In genomic region chr10:103027226-103027930, GRCm38 (mm10) we compare ENCODE assay signal across 11 mouse cellular contexts. TPM values are rescaled to one million over a fixed set of nuclear protein-coding genes. Genes with fewer than 3 reads are reported as not detected.
DNase-seq lines count a peak whose midpoint lies in the region; ATAC-seq and TF ChIP-seq lines count a peak whose summit lies in the region.
"Had no signal": no experiment of that assay in that cellular context is flagged by ENCODE, and none has a peak within 500 bp of the region (broad histone marks: within the 10 kb centered on the region; RNA-seq: fewer than 3 reads in every experiment).

No protein-coding gene starts in this region.

- 2% methylated on average over 20 of the region's 20 CpGs for WGBS in lung, postnatal 0 days
- WGBS in neural tube, embryonic 12.5 days = under 1% methylated on average over 20 of the region's 20 CpGs

- no peaks in the 10 kb centered on the region for H3K36me3 ChIP-seq in lung, postnatal 0 days (ENCODE audit: insufficient read depth, low read length)
- no peaks in the 10 kb centered on the region for H3K36me3 ChIP-seq in neural tube, embryonic 12.5 days

- no peak for TF ChIP-seq EP300 in lung, postnatal 0 days (IDR thresholded peaks at IDR 0.05)

- TF ChIP-seq POLR2A in embryonic fibroblast, embryonic 13.5 days (IDR thresholded peaks at IDR 0.05; ENCODE audit: low read depth, low read length) = no peak

- intact Hi-C loops in heart, postnatal 10 days (cut with DNase I) = no loop called here

- H3K9ac ChIP-seq in lung, postnatal 0 days (replicated peaks; ENCODE audit: low read depth) = no peak overlapping the region
- no peak overlapping the region for H3K9ac ChIP-seq in neural tube, embryonic 12.5 days

- peaks cover 37% of the 10 kb centered on the region for H3K27me3 ChIP-seq in lung, postnatal 0 days (replicated peaks; ENCODE audit: insufficient read depth, low read length)
- peaks cover 55% of the 10 kb centered on the region for H3K27me3 ChIP-seq in neural tube, embryonic 12.5 days (replicated peaks)

- peak; percentile 43 to 44 for DNase-seq in heart, postnatal 10 days
- DNase-seq in heart, adult 8-10 months (ENCODE audit: low spot score) = no peak
- DNase-seq in lung, postnatal 0 days (ENCODE audit: low spot score) = no peak
- no peak for DNase-seq in lung, postnatal 25 days (ENCODE audit: low spot score)
- no peak for DNase-seq in adrenal gland, postnatal 36 days
- DNase-seq: adrenal gland, adult 8-10 months; gastrocnemius, postnatal 25 days; lung, postnatal 14 days had no signal

- peak overlapping the region; percentile 42; the same call in 1 of the 2 replicates for H3K4me3 ChIP-seq in lung, postnatal 0 days (ENCODE audit: low read depth, low read length)
- peak overlapping the region; percentile 61 for H3K4me3 ChIP-seq in embryonic fibroblast, embryonic 13.5 days (ENCODE audit: insufficient read depth, low read length)
- H3K4me3 ChIP-seq in neural tube, embryonic 12.5 days = no peak overlapping the region

- no peak for TF ChIP-seq CTCF in lung, postnatal 0 days (IDR thresholded peaks at IDR 0.05)
- no peak for TF ChIP-seq CTCF in embryonic fibroblast, embryonic 13.5 days (IDR thresholded peaks at IDR 0.05; ENCODE audit: borderline replicate concordance, insufficient read depth, low read length)

- peak overlapping the region; percentile 61; the same call in 1 of the 2 replicates for H3K4me2 ChIP-seq in lung, postnatal 0 days (replicated peaks; ENCODE audit: low read depth, low read length)
- H3K4me2 ChIP-seq in neural tube, embryonic 12.5 days (replicated peaks) = peak overlapping the region; percentile 57; the same call in 1 of the 2 replicates

- no peak overlapping the region for H3K27ac ChIP-seq in lung, postnatal 0 days (ENCODE audit: low read length)
- H3K27ac ChIP-seq in embryonic fibroblast, embryonic 13.5 days (ENCODE audit: insufficient read depth, low read length) = peak overlapping the region; percentile 30; the same call in 1 of the 2 replicates
- H3K27ac ChIP-seq in neural tube, embryonic 12.5 days = no peak overlapping the region

- peaks cover 2% of the 10 kb centered on the region; the same call in 1 of the 2 replicates for H3K4me1 ChIP-seq in lung, postnatal 0 days (ENCODE audit: insufficient read depth, low read depth, low read length)
- no peaks in the 10 kb centered on the region for H3K4me1 ChIP-seq in embryonic fibroblast, embryonic 13.5 days (ENCODE audit: control insufficient read depth, insufficient read depth, low read length)
- peaks cover 13% of the 10 kb centered on the region for H3K4me1 ChIP-seq in neural tube, embryonic 12.5 days

- no peaks in the 10 kb centered on the region for H3K9me3 ChIP-seq in lung, postnatal 0 days (ENCODE audit: low read length)
- no peaks in the 10 kb centered on the region for H3K9me3 ChIP-seq in neural tube, embryonic 12.5 days

- no peak for ATAC-seq in lung, postnatal 0 days
- ATAC-seq in neural tube, embryonic 12.5 days (ENCODE audit: low FRiP score, low read depth) = 0 out of 2 replicates have a peak, but pooled peaks have one; percentile 0

RNA-seq across cellular contexts. Expression of gene Alx1, which starts 2.6 kb away (rescaled TPM):
- total RNA-seq in heart, postnatal 10 days (2021) = not detected
- total RNA-seq in heart, adult 8-10 months (2022) = not detected
- polyA plus RNA-seq in lung, postnatal 0 days (2015; fragmentation: Nextera tagmentation; extraction: Ambion mirVana) = not detected in 2 replicates
- 10.7 and 18.7 TPM in 2 replicates for polyA plus RNA-seq in embryonic fibroblast, embryonic 13.5 days (2011; ENCODE audit: insufficient read length, low read depth, missing spikeins)
- polyA plus RNA-seq in neural tube, embryonic 12.5 days (2016; fragmentation: Nextera tagmentation; extraction: Ambion mirVana) = 1.1 and 1.4 TPM in 2 replicates
- not detected for total RNA-seq in adrenal gland, postnatal 36 days (2021)
- total RNA-seq: adrenal gland, adult 8-10 months; gastrocnemius, postnatal 25 days; layer of hippocampus, postnatal 25 days had no signal

Comparison
In these comparisons a context has a peak if more than half of its experiments do, and no peak if none do; other contexts are left out.
1. DNase-seq: peak in heart, postnatal 10 days (2 of 2); none in heart, adult 8-10 months (single experiment), lung, postnatal 0 days (single experiment), lung, postnatal 25 days (single experiment) and adrenal gland, postnatal 36 days (0 of 2).